11 mouse cellular contexts compared by ENCODE assay signal in genomic region chr7:94798101-94798500, GRCm38 (mm10).
DNase-seq lines count a peak whose midpoint lies in the region; ATAC-seq lines count a peak whose summit lies in the region.
"Had no signal": no experiment of that assay in that cellular context is flagged by ENCODE, and none has a peak within 500 bp of the region (broad histone marks: within the 10 kb centered on the region; RNA-seq: fewer than 3 reads in every experiment).

No protein-coding gene starts in this region.

- no peaks in the 10 kb centered on the region for H3K9me3 ChIP-seq in forebrain, embryonic 14.5 days (replicated peaks; ENCODE audit: control insufficient read depth, low read length)
- no peaks in the 10 kb centered on the region for H3K9me3 ChIP-seq in forebrain, embryonic 16.5 days (ENCODE audit: control insufficient read depth, low read length)
- H3K9me3 ChIP-seq in hindbrain, embryonic 12.5 days (replicated peaks) = no peaks in the 10 kb centered on the region
- H3K9me3 ChIP-seq in hindbrain, embryonic 14.5 days (ENCODE audit: control insufficient read depth, low read length) = no peaks in the 10 kb centered on the region
- no peaks in the 10 kb centered on the region for H3K9me3 ChIP-seq in midbrain, embryonic 16.5 days (replicated peaks; ENCODE audit: control insufficient read depth, low read length, poor library complexity, severe bottlenecking)
- H3K9me3 ChIP-seq: forebrain, embryonic 13.5 days had no signal

- DNase-seq in forebrain, embryonic 14.5 days (ENCODE audit: low spot score) = peak; percentile 3
- DNase-seq in hindbrain, embryonic 14.5 days (ENCODE audit: low spot score) = no peak
- DNase-seq in embryo, embryonic 9.5 days (ENCODE audit: extremely low spot score) = peak; percentile 2
- DNase-seq in thymus, postnatal 14 days = no peak
- no peak for DNase-seq in layer of hippocampus, adult 9-11 months
- DNase-seq: cerebellum, adult 9-10 months; gastrocnemius, postnatal 14 days had no signal

- H3K27me3 ChIP-seq in forebrain, embryonic 14.5 days (replicated peaks; ENCODE audit: control insufficient read depth, insufficient read depth, low read length) = no peaks in the 10 kb centered on the region
- H3K27me3 ChIP-seq in forebrain, embryonic 16.5 days (replicated peaks; ENCODE audit: control insufficient read depth, insufficient read depth, low read length) = no peaks in the 10 kb centered on the region
- no peaks in the 10 kb centered on the region for H3K27me3 ChIP-seq in hindbrain, embryonic 12.5 days
- H3K27me3 ChIP-seq in hindbrain, embryonic 14.5 days (ENCODE audit: control insufficient read depth, insufficient read depth, low read length) = no peaks in the 10 kb centered on the region
- H3K27me3 ChIP-seq in midbrain, embryonic 16.5 days (ENCODE audit: control insufficient read depth, insufficient read depth, low read depth, low read length) = no peaks in the 10 kb centered on the region
- H3K27me3 ChIP-seq: forebrain, embryonic 13.5 days had no signal

- H3K4me1 ChIP-seq in forebrain, embryonic 14.5 days (ENCODE audit: control insufficient read depth, insufficient read depth, low read length) = no peaks in the 10 kb centered on the region
- no peaks in the 10 kb centered on the region for H3K4me1 ChIP-seq in forebrain, embryonic 16.5 days (replicated peaks; ENCODE audit: control insufficient read depth, insufficient read depth, low read length)
- no peaks in the 10 kb centered on the region for H3K4me1 ChIP-seq in hindbrain, embryonic 12.5 days
- H3K4me1 ChIP-seq in hindbrain, embryonic 14.5 days (replicated peaks; ENCODE audit: control insufficient read depth, insufficient read depth, low read length) = no peaks in the 10 kb centered on the region
- peaks cover 5% of the 10 kb centered on the region; the same call in 1 of the 2 replicates for H3K4me1 ChIP-seq in midbrain, embryonic 16.5 days (ENCODE audit: control insufficient read depth, insufficient read depth, low read length)
- H3K4me1 ChIP-seq: forebrain, embryonic 13.5 days had no signal

- no peak for ATAC-seq in forebrain, embryonic 14.5 days
- ATAC-seq in forebrain, embryonic 16.5 days = no peak
- peak; percentile 73 for ATAC-seq in hindbrain, embryonic 12.5 days (ENCODE audit: low FRiP score)
- ATAC-seq in hindbrain, embryonic 14.5 days (ENCODE audit: low FRiP score) = no peak; the same call in 1 of the 2 replicates
- ATAC-seq in midbrain, embryonic 16.5 days = peak; percentile 73; the same call in 1 of the 2 replicates
- ATAC-seq: forebrain, embryonic 13.5 days had no signal

- H3K36me3 ChIP-seq in forebrain, embryonic 14.5 days (ENCODE audit: control insufficient read depth, insufficient read depth, low read length) = no peaks in the 10 kb centered on the region
- no peaks in the 10 kb centered on the region for H3K36me3 ChIP-seq in forebrain, embryonic 16.5 days (ENCODE audit: control insufficient read depth, insufficient read depth)
- H3K36me3 ChIP-seq in hindbrain, embryonic 12.5 days = no peaks in the 10 kb centered on the region
- H3K36me3 ChIP-seq in hindbrain, embryonic 14.5 days (replicated peaks; ENCODE audit: control insufficient read depth, insufficient read depth) = no peaks in the 10 kb centered on the region
- no peaks in the 10 kb centered on the region for H3K36me3 ChIP-seq in midbrain, embryonic 16.5 days (ENCODE audit: control insufficient read depth, insufficient read depth, low read length)

- no peak overlapping the region for H3K4me2 ChIP-seq in forebrain, embryonic 14.5 days (ENCODE audit: low read length)
- H3K4me2 ChIP-seq in forebrain, embryonic 16.5 days (ENCODE audit: low read length) = no peak overlapping the region
- H3K4me2 ChIP-seq in hindbrain, embryonic 12.5 days (replicated peaks) = no peak overlapping the region
- H3K4me2 ChIP-seq in hindbrain, embryonic 14.5 days (replicated peaks) = no peak overlapping the region
- H3K4me2 ChIP-seq in midbrain, embryonic 16.5 days (ENCODE audit: low read length) = 0 out of 2 replicates have a peak overlapping the region, but pooled peaks have one; percentile 0
- H3K4me2 ChIP-seq: forebrain, embryonic 13.5 days had no signal

- H3K27ac ChIP-seq in forebrain, embryonic 14.5 days (ENCODE audit: low read depth, low read length) = no peak overlapping the region
- H3K27ac ChIP-seq in forebrain, embryonic 16.5 days (ENCODE audit: low read length) = no peak overlapping the region
- no peak overlapping the region for H3K27ac ChIP-seq in hindbrain, embryonic 12.5 days
- no peak overlapping the region for H3K27ac ChIP-seq in hindbrain, embryonic 14.5 days
- peak overlapping the region; percentile 11; the same call in 1 of the 2 replicates for H3K27ac ChIP-seq in midbrain, embryonic 16.5 days (ENCODE audit: low read length)
- H3K27ac ChIP-seq: forebrain, embryonic 13.5 days had no signal

- no peak overlapping the region for H3K9ac ChIP-seq in forebrain, embryonic 14.5 days (ENCODE audit: low read length)
- H3K9ac ChIP-seq in forebrain, embryonic 16.5 days (replicated peaks; ENCODE audit: low read depth, low read length) = no peak overlapping the region
- H3K9ac ChIP-seq in hindbrain, embryonic 12.5 days = no peak overlapping the region
- H3K9ac ChIP-seq in hindbrain, embryonic 14.5 days = no peak overlapping the region
- H3K9ac ChIP-seq in midbrain, embryonic 16.5 days (ENCODE audit: low read depth, low read length) = no peak overlapping the region
- H3K9ac ChIP-seq: forebrain, embryonic 13.5 days had no signal

- H3K4me3 ChIP-seq in forebrain, embryonic 14.5 days (ENCODE audit: low read depth, low read length) = no peak overlapping the region
- no peak overlapping the region for H3K4me3 ChIP-seq in forebrain, embryonic 16.5 days (replicated peaks; ENCODE audit: low read length)
- H3K4me3 ChIP-seq in hindbrain, embryonic 12.5 days = no peak overlapping the region
- no peak overlapping the region for H3K4me3 ChIP-seq in hindbrain, embryonic 14.5 days (replicated peaks; ENCODE audit: low read length)
- H3K4me3 ChIP-seq in midbrain, embryonic 16.5 days (ENCODE audit: low read depth, low read length) = no peak overlapping the region
- H3K4me3 ChIP-seq: forebrain, embryonic 13.5 days had no signal

- 80% methylated on average over 9 of the region's 9 CpGs for WGBS in forebrain, embryonic 14.5 days
- WGBS in forebrain, embryonic 16.5 days = 75% methylated on average over 9 of the region's 9 CpGs
- WGBS in hindbrain, embryonic 12.5 days = 54% methylated on average over 9 of the region's 9 CpGs
- WGBS in hindbrain, embryonic 14.5 days = 41% methylated on average over 9 of the region's 9 CpGs
- WGBS in midbrain, embryonic 16.5 days = 32% methylated on average over 9 of the region's 9 CpGs

Comparison
In these comparisons a context has a peak if more than half of its experiments do, and no peak if none do; other contexts are left out.
1. ATAC-seq: peak in hindbrain, embryonic 12.5 days (single experiment) and midbrain, embryonic 16.5 days (single experiment); none in forebrain, embryonic 14.5 days (single experiment), forebrain, embryonic 16.5 days (single experiment) and hindbrain, embryonic 14.5 days (single experiment).
2. DNase-seq: peak in forebrain, embryonic 14.5 days (single experiment) and embryo, embryonic 9.5 days (single experiment); none in hindbrain, embryonic 14.5 days (single experiment), thymus, postnatal 14 days (single experiment) and layer of hippocampus, adult 9-11 months (single experiment).